Mouse (Mus musculus) midbrain, postnatal 0 days (tissue): Measurements from ENCODE around the gene S100a16. TPM values are rescaled to one million over a fixed set of nuclear protein-coding genes. Genes with fewer than 3 reads are reported as not detected.

Source experiments
- ATAC-seq: fragments of 200-750 bp; cut with Nextera tagmentation; 2 replicates; pipeline ENCODE4 v1.8.0; 2017; ENCODE audit warnings: moderate number of reproducible peaks, mild to moderate bottlenecking, moderate TSS enrichment, moderate library complexity; ENCODE audit not compliant: low FRiP score
- DNase-seq: peaks from one replicate; pipeline ENCODE4 v3.0.0-alpha.2; 2015; ENCODE audit warnings: low spot score
- H3K27ac ChIP-seq: fragments of 300-500 bp; sonication (generic); 2 replicates; pipeline ENCODE4 v1.5.1; 2014; ENCODE audit warnings: low read depth, mild to moderate bottlenecking, low read length, mixed read lengths
- H3K27me3 ChIP-seq: fragments of 300-500 bp; sonication (generic); 2 replicates; pipeline ENCODE4 v1.6.1; 2014; ENCODE audit warnings: low read length, control low read depth, mixed read lengths; ENCODE audit not compliant: insufficient read depth
- H3K36me3 ChIP-seq: fragments of 300-500 bp; sonication (generic); 2 replicates; pipeline ENCODE4 v1.6.1; 2014; ENCODE audit warnings: low read length, control low read depth, mixed read lengths; ENCODE audit not compliant: insufficient read depth
- H3K4me1 ChIP-seq: fragments of 300-500 bp; sonication (generic); 2 replicates; pipeline ENCODE4 v1.6.1; 2014; ENCODE audit warnings: mild to moderate bottlenecking, control low read depth, antibody characterized with exemption, low read length, mixed read lengths; ENCODE audit not compliant: insufficient read depth
- H3K4me2 ChIP-seq: fragments of 300-500 bp; sonication (generic); 2 replicates; pipeline ENCODE4 v1.6.1; 2014; ENCODE audit warnings: low read depth, mild to moderate bottlenecking, low read length, mixed read lengths; ENCODE audit not compliant: poor library complexity, severe bottlenecking
- H3K4me3 ChIP-seq: fragments of 300-500 bp; sonication (generic); 2 replicates; pipeline ENCODE4 v1.5.1; 2014; ENCODE audit warnings: low read depth, mild to moderate bottlenecking, low read length, moderate library complexity
- H3K9ac ChIP-seq: fragments of 300-500 bp; sonication (generic); replicated peaks from 2 replicates; pipeline ENCODE4 v1.6.1; 2014; ENCODE audit warnings: mild to moderate bottlenecking, low read length, moderate library complexity, mixed read lengths; ENCODE audit not compliant: poor library complexity, severe bottlenecking
- H3K9me3 ChIP-seq: fragments of 300-500 bp; sonication (generic); 2 replicates; pipeline ENCODE4 v1.6.1; 2016; ENCODE audit warnings: low read length, control low read depth
- CTCF ChIP-seq: IDR thresholded peaks from 2 replicates; pipeline ENCODE4 v1.5.1; 2016; ENCODE audit warnings: antibody characterized with exemption, mild to moderate bottlenecking
- WGBS: fragments of 180-500 bp; shearing (Covaris S2); extraction: QIAGEN DNeasy Blood & Tissue Kit; methylation state at CpG from one replicate; pipeline ENCODE4 v1.1.7; 2014; 5-methylcytosine and 5-hydroxymethylcytosine counted together
- polyA plus RNA-seq: library from polyadenylated mRNA; unstranded; fragments of >200 nt; fragmentation: Nextera tagmentation; extraction: Ambion mirVana; gene quantifications from 2 replicates; pipeline ENCODE4 v1.2.1, GENCODE M21; 2015
- total RNA-seq: library from RNA; depleted of rRNA; stranded (reverse); fragments of >200 nt; gene quantifications from 2 replicates; pipeline ENCODE4 v1.2.3, GENCODE M21; 2014

The S100a16 gene
- total and polyA plus RNA-seq, 2 experiments from 2014 or later, result 65.5 to 76.1 TPM

- H3K9ac ChIP-seq, result no peak overlapping the region
- no peak for TF ChIP-seq CTCF
- no peaks in the 10 kb centered on the region for H3K9me3 ChIP-seq
- H3K4me2 ChIP-seq, result no peak overlapping the region
- no peaks in the 10 kb centered on the region for H3K27me3 ChIP-seq
- H3K27ac ChIP-seq, result no peak overlapping the region
- no peak for DNase-seq
- WGBS, result 90% methylated on average over 3 of the region's 3 CpGs
- no peak overlapping the region for H3K4me3 ChIP-seq
- no peak for ATAC-seq
- H3K36me3 ChIP-seq, result no peaks in the 10 kb centered on the region
- H3K4me1 ChIP-seq, result no peaks in the 10 kb centered on the region; the same call in 1 of the 2 replicates
Measured at GRCm38 (mm10) chr3:90575320-90575719, 38.3 kb downstream of the S100a16 start.

GRCm38 (mm10) chr3:90576351-90577001, 39.4 kb downstream of the S100a16 start:
- Histone ChIP-seq H3K4me3 (no peak overlapping the region), H3K27ac (no peak overlapping the region), H3K4me1 (no peaks in the 10 kb centered on the region; the same call in 1 of the 2 replicates), H3K36me3 (no peaks in the 10 kb centered on the region), H3K4me2 (no peak overlapping the region), H3K9me3 (no peaks in the 10 kb centered on the region), H3K27me3 (no peaks in the 10 kb centered on the region), H3K9ac (no peak overlapping the region)
- no peak for TF ChIP-seq CTCF
- WGBS, result 64% methylated on average over 10 of the region's 10 CpGs
- DNase-seq, result no peak
- ATAC-seq, result no peak

GRCm38 (mm10) chr3:90579433-90579832, 42.4 kb downstream of the S100a16 start:
- TF ChIP-seq CTCF, result no peak
- Histone ChIP-seq H3K9me3 (no peaks in the 10 kb centered on the region), H3K4me2 (no peak overlapping the region), H3K4me3 (no peak overlapping the region), H3K36me3 (no peaks in the 10 kb centered on the region), H3K27ac (no peak overlapping the region), H3K9ac (no peak overlapping the region), H3K27me3 (no peaks in the 10 kb centered on the region), H3K4me1 (no peaks in the 10 kb centered on the region; the same call in 1 of the 2 replicates)
- no peak for ATAC-seq
- WGBS, result 85% methylated on average over 7 of the region's 7 CpGs
- no peak for DNase-seq

- DNase-seq (no peak), ATAC-seq (no peak)
- TF ChIP-seq CTCF, result no peak
- 97% methylated on average over 5 of the region's 5 CpGs for WGBS
- H3K4me2 ChIP-seq, result no peak overlapping the region
- H3K27me3 ChIP-seq, result no peaks in the 10 kb centered on the region
- no peaks in the 10 kb centered on the region for H3K9me3 ChIP-seq
- no peak overlapping the region for H3K27ac ChIP-seq
- H3K4me1 ChIP-seq, result no peaks in the 10 kb centered on the region; the same call in 1 of the 2 replicates
- no peaks in the 10 kb centered on the region for H3K36me3 ChIP-seq
- H3K4me3 ChIP-seq, result no peak overlapping the region
- H3K9ac ChIP-seq, result no peak overlapping the region
Measured at GRCm38 (mm10) chr3:90581141-90581540, 44.1 kb downstream of the S100a16 start.

DNA sequence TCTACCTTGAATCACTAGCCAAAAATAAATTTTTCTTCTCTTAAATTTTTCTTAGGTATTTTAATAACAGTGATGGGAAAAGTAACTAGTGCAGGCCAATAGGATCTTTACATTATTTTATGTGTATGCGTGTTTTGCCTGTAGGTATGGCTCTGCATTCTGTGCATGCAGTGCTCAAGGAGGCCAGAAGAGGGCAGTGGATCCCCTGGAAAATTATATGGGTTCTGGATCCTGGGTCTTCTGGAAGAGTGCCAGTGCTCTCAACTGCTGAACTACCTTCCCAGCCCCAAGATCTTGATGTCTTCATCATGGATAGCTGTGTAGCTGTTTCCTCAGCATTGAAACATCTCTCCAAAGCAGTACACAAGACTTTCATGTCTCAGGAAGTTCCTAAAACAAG, 45.1 kb downstream of the S100a16 start:
- ATAC-seq (no peak), DNase-seq (no peak)
- Histone ChIP-seq H3K4me3 (no peak overlapping the region), H3K27me3 (no peaks in the 10 kb centered on the region), H3K9me3 (no peaks in the 10 kb centered on the region), H3K4me2 (no peak overlapping the region), H3K36me3 (no peaks in the 10 kb centered on the region), H3K27ac (no peak overlapping the region), H3K4me1 (no peaks in the 10 kb centered on the region), H3K9ac (no peak overlapping the region)
- WGBS, result 94% methylated on average over 1 of the region's 1 CpGs
- TF ChIP-seq CTCF, result peak; percentile 42

DNA sequence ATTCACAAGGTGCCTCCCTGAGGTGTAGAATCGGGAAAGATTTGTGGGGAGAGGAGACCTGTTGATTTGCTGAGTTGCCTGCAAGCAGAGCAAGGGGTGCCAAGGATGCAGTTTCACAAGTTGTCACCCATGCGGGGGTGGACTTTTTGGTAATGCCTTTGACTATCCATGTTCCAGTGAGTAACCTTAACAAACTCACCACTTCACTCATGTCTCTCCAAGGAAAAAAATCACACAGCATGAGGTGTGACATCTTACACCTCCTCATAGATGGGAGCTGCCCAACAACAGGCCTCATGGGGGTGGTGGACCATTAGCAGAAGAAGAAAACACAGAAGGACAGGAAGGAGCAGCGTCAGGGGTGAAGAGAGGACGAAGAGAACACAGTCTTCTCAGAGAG, 45.5 kb downstream of the S100a16 start:
- Histone ChIP-seq H3K4me1 (no peaks in the 10 kb centered on the region), H3K27ac (no peak overlapping the region), H3K9ac (no peak overlapping the region), H3K4me2 (no peak overlapping the region), H3K9me3 (no peaks in the 10 kb centered on the region), H3K36me3 (no peaks in the 10 kb centered on the region), H3K27me3 (no peaks in the 10 kb centered on the region), H3K4me3 (no peak overlapping the region)
- ATAC-seq, result no peak
- no peak for DNase-seq
- no peak for TF ChIP-seq CTCF
- 94% methylated on average over 4 of the region's 4 CpGs for WGBS
